In the genomic region with DNA sequence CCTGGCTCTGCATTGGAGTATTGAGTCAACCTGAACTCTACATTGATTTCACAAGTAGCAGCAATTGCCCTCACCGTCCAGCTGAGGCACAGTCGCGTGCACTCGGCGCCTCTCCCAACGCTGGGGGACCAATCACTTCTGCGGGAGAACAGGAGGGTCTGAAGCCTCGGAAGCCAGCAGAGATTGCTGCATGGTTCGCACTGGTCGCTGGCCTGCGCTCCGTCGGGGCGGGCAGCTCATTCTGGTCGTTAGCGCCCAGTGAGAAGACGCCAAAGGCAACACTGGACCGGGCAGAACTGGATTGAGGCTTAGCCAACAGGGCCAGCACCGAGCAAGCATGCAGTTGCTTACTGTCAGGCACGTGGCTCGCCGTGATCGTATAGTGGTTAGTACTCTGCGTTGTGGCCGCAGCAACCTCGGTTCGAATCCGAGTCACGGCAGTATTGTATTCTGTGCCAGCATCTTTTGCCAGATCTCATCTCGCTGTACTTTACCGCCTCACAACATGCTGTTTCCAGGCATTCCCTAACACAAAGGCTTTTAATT, we compare ENCODE assay signal across 10 mouse cellular contexts. TPM values are rescaled to one million over a fixed set of nuclear protein-coding genes. Genes with fewer than 3 reads are reported as not detected.
DNase-seq lines count a peak whose midpoint lies in the region; ATAC-seq lines count a peak whose summit lies in the region.
"Had no signal": no experiment of that assay in that cellular context is flagged by ENCODE, and none has a peak within 500 bp of the region (broad histone marks: within the 10 kb centered on the region; RNA-seq: fewer than 3 reads in every experiment).

No protein-coding gene starts in this region.

- peak overlapping the region; percentile 26 for H3K4me3 ChIP-seq in kidney, embryonic 15.5 days (replicated peaks)
- 0 out of 2 replicates have a peak overlapping the region, but pooled peaks have one; percentile 1 for H3K4me3 ChIP-seq in intestine, embryonic 14.5 days (ENCODE audit: low read depth, low read length)
- 0 out of 2 replicates have a peak overlapping the region, but pooled peaks have one; percentile 6 for H3K4me3 ChIP-seq in midbrain, embryonic 15.5 days

- H3K36me3 ChIP-seq in kidney, embryonic 15.5 days = no peaks in the 10 kb centered on the region
- H3K36me3 ChIP-seq in intestine, embryonic 14.5 days (ENCODE audit: control insufficient read depth, insufficient read depth, low read length) = no peaks in the 10 kb centered on the region
- no peaks in the 10 kb centered on the region for H3K36me3 ChIP-seq in midbrain, embryonic 15.5 days (replicated peaks)

- ATAC-seq in kidney, embryonic 15.5 days (replicated peaks; ENCODE audit: low FRiP score) = peak; percentile 47; the same call in 1 of the 2 replicates
- ATAC-seq in intestine, embryonic 14.5 days (replicated peaks; ENCODE audit: low FRiP score, low TSS enrichment, low read depth) = no peak
- ATAC-seq in midbrain, embryonic 15.5 days (replicated peaks) = no peak
- no peak for ATAC-seq in cerebellum, adult (ENCODE audit: insufficient number of reproducible peaks, low FRiP score, low TSS enrichment)

- no peak for DNase-seq in kidney, postnatal 25 days
- DNase-seq in embryo, embryonic 10.5 days (ENCODE audit: low spot score) = peak; percentile 75
- peak; percentile 62 for DNase-seq in intestine, embryonic 14.5 days (ENCODE audit: low spot score)
- DNase-seq in cerebellum, postnatal 25 days = no peak
- no peak for DNase-seq in adrenal gland, postnatal 14 days
- DNase-seq: kidney, adult 2 months had no signal

- H3K4me1 ChIP-seq in kidney, embryonic 15.5 days = peaks cover 22% of the 10 kb centered on the region
- H3K4me1 ChIP-seq in intestine, embryonic 14.5 days (replicated peaks; ENCODE audit: control insufficient read depth, insufficient read depth, low read length) = no peaks in the 10 kb centered on the region
- peaks cover 2% of the 10 kb centered on the region; the same call in 1 of the 2 replicates for H3K4me1 ChIP-seq in midbrain, embryonic 15.5 days

- 0 out of 2 replicates have a peak, but pooled peaks cover 4% of the 10 kb centered on the region for H3K9me3 ChIP-seq in kidney, embryonic 15.5 days (replicated peaks)
- 0 out of 2 replicates have a peak, but pooled peaks cover 2% of the 10 kb centered on the region for H3K9me3 ChIP-seq in intestine, embryonic 14.5 days (ENCODE audit: control insufficient read depth, low read length)
- no peaks in the 10 kb centered on the region for H3K9me3 ChIP-seq in midbrain, embryonic 15.5 days

- no peak overlapping the region for H3K9ac ChIP-seq in kidney, embryonic 15.5 days
- no peak overlapping the region for H3K9ac ChIP-seq in intestine, embryonic 14.5 days (ENCODE audit: low read length)
- no peak overlapping the region for H3K9ac ChIP-seq in midbrain, embryonic 15.5 days

- H3K27ac ChIP-seq in kidney, embryonic 15.5 days = no peak overlapping the region
- H3K27ac ChIP-seq in intestine, embryonic 14.5 days (ENCODE audit: low read depth) = no peak overlapping the region
- H3K27ac ChIP-seq in midbrain, embryonic 15.5 days = no peak overlapping the region

- H3K4me2 ChIP-seq in kidney, embryonic 15.5 days = peak overlapping the region; percentile 48
- H3K4me2 ChIP-seq in intestine, embryonic 14.5 days (ENCODE audit: low read length) = peak overlapping the region; percentile 29
- no peak overlapping the region for H3K4me2 ChIP-seq in midbrain, embryonic 15.5 days

- 3% methylated on average over 31 of the region's 31 CpGs for WGBS in kidney, embryonic 15.5 days
- WGBS in intestine, embryonic 14.5 days = 4% methylated on average over 31 of the region's 31 CpGs
- 5% methylated on average over 31 of the region's 31 CpGs for WGBS in midbrain, embryonic 15.5 days

- peaks cover 65% of the 10 kb centered on the region for H3K27me3 ChIP-seq in kidney, embryonic 15.5 days
- H3K27me3 ChIP-seq in intestine, embryonic 14.5 days (replicated peaks; ENCODE audit: control insufficient read depth, insufficient read depth, low read length) = peaks cover 59% of the 10 kb centered on the region
- H3K27me3 ChIP-seq in midbrain, embryonic 15.5 days (replicated peaks) = peaks cover 58% of the 10 kb centered on the region

RNA-seq across cellular contexts. Expression of a gene that starts 42.3 kb away (rescaled TPM):
- 0.15 TPM in 1 of 2 replicates, not detected in the other for polyA plus RNA-seq in kidney, embryonic 15.5 days (2015; fragmentation: Nextera tagmentation; extraction: Ambion mirVana)
- polyA plus RNA-seq in intestine, embryonic 14.5 days (2014; fragmentation: Nextera tagmentation; extraction: Ambion mirVana) = not detected in 2 replicates
- not detected in 2 replicates for polyA plus RNA-seq in midbrain, embryonic 15.5 days (2015; fragmentation: Nextera tagmentation; extraction: Ambion mirVana)
- total RNA-seq in adrenal gland, postnatal 14 days (2021) = not detected in 2 replicates
- polyA plus RNA-seq: spleen, adult 2 months had no signal

Comparison
In these comparisons a context has a peak if more than half of its experiments do, and no peak if none do; other contexts are left out.
1. DNase-seq: peak in embryo, embryonic 10.5 days (single experiment) and intestine, embryonic 14.5 days (single experiment); none in kidney, postnatal 25 days (0 of 2), cerebellum, postnatal 25 days (0 of 2) and adrenal gland, postnatal 14 days (single experiment).
2. Peak in every context shown above with its lines, with median percentiles within 50 percentile points of each other: H3K4me3 ChIP-seq.